Mouse (Mus musculus) right cerebral cortex, adult 18-20 months (tissue): ENCODE data around the gene 1700042G07Rik.
"Not testable (repeated sequence)": the region's sequence is repeated elsewhere in the genome, so short reads cannot be mapped to it uniquely, and the experiment has no call there.

Experiments
- DNase-seq: peaks from one replicate; pipeline ENCODE4 v3.0.0; 2022; ENCODE audit warnings: mixed read lengths

Gene 1700042G07Rik

DNA sequence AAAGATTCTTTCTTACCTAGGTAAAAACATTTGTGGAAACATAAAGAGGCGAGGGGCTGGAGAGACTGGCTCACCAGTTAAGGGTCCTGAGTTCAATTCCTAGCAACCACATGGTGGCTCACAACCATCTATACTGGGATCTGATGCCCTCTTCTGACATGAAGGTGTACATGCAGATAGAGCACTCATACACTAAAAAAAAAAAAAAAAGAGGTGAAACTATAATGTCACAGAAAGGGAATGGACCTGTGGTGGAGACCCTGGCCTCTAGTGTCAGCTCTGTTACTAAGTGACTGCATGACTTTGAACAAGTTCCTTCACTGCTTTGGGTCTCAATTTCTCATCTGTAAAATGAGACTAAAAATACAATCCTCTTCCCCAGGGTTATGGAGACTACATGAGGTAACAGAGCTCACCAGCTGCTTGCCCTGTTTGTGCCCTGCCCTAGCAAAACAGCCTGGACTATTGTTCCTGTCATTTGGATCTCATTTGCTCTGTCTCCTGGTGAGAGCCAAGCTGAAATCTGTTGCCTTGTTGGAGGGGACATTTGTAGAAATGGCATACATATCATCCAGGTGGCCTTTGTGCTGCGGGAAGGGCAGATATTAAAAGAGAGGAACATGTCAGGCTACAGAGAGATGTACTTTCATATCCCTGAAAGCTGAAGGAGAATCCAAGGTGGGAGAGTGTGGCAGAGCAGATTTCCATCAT lies 42.9 kb downstream of the 1700042G07Rik start:
- no peak for DNase-seq

- DNase-seq = no peak
These were observed 43.9 kb downstream of the 1700042G07Rik start for GRCm38 (mm10) chr4:116217046-116217445.

- not testable (repeated sequence) for DNase-seq
These were observed 44.5 kb downstream of the 1700042G07Rik start for GRCm38 (mm10) chr4:116217661-116218060.

GRCm38 (mm10) chr4:116219056-116219455 lies 45.9 kb downstream of the 1700042G07Rik start:
- no peak for DNase-seq

GRCm38 (mm10) chr4:116220071-116220650 lies 47.0 kb downstream of the 1700042G07Rik start:
- DNase-seq = no peak

DNA sequence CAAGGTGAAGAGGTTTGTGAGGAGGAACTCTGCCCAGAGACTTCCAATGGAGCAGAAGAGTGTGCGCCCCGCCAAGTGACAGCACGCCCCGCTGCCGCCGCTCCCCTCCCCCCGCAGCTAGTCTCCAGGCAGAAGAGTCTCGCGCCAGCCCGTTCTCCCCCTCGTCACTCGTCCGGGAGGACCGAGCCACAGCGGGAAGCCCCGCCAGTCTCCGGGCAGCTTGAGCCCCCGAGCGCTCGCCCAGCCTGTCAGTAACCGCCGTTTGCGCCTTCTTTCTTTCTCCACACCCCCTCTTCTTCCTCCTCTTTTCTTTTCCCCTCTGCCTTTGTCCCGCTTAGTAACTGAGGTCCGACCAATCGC lies 47.6 kb downstream of the 1700042G07Rik start:
- DNase-seq = no peak

- peak; percentile 99 for DNase-seq
These were observed 48.1 kb downstream of the 1700042G07Rik start, which contains the start of gene Pik3r3 for GRCm38 (mm10) chr4:116221140-116221851. Pik3r3 (plus strand) TSS chr4:116221618.

DNA sequence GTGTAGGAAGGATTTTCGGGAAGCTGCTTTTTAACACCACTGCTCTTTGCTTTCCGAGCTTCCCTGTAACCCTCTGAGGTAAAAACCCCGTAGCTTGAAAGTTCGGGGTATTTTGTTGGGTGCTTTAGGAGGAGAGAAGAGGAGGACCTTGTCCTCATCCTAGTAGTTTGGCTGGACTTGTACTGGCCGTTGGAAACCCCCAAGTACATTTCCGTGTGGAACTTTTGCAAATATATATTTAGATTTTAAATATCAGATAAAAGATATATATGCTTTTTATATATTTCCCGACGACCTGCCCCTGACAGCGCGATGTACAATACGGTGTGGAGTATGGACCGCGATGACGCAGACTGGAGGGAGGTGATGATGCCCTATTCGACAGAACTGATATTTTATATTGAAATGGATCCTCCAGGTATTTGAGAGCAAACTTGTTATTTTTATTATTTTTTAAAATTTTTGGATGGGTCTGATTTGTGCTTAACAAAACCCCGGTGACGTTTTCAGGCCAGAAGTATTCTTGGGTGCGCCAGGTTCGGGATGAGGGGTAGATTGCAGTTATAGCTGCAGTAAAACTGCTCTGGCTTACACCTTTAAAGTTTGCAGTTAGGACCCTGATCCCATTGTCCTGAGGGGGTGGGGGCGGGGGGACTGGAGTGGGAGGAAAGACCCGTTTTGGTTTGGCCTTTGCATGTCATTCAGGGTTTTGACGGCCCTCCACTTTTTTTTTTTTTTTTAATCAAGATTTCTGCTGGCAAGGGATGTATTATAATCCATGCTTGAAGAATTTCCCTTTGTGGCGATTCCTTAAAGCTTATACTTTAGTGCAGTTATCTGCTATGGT lies 49.0 kb downstream of the 1700042G07Rik start:
- peak; percentile 19 for DNase-seq

GRCm38 (mm10) chr4:116222843-116223119 lies 49.6 kb downstream of the 1700042G07Rik start:
- DNase-seq = no peak
